ENCODE assay signal across 9 mouse cellular contexts in the genomic region with DNA sequence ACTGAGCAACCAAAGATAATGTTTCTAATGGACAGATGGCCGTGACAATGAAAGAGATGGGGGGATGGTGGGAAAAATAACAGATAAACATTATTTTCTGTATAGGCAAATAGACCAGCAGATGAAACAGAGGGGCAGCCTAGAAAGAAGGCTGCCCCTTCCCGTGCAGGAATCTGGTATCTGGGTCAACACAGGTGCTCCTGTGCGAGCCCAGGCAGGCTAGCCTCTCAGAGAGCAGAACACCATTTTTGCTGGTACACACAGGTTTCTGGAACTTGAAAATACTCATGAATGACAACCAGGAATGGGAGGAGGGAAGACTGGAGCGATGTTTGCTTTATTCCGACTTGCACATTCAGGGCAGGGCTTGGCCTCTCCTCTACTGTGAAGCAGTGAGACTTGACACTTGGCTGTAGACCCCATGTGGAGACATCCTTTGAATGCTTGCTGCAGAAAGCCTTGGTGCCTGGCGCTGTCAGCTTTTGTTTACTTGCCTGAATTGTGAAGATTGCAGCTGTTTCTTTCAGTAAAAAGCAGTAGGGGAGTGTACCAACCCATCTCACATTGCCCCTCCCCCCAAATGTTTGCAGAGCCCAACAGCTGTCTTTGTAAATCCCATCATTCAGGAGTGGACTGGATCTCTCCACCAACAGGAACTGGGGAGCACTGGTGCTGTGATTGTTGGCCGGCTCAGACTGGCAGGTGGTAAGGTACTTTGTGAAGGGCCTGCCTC.
DNase-seq lines count a peak whose midpoint lies in the region; ATAC-seq and TF ChIP-seq lines count a peak whose summit lies in the region.
"Had no signal": no experiment of that assay in that cellular context is flagged by ENCODE, and none has a peak within 500 bp of the region (broad histone marks: within the 10 kb centered on the region; RNA-seq: fewer than 3 reads in every experiment).

No protein-coding gene starts in this region.

- H3K9me3 ChIP-seq in kidney, embryonic 14.5 days (ENCODE audit: control insufficient read depth, low read length), result no peaks in the 10 kb centered on the region
- peaks cover 9% of the 10 kb centered on the region for H3K9me3 ChIP-seq in forebrain, embryonic 12.5 days
- peaks cover 12% of the 10 kb centered on the region; the same call in 1 of the 2 replicates for H3K9me3 ChIP-seq in limb, embryonic 12.5 days
- H3K9me3 ChIP-seq in neural tube, embryonic 15.5 days (replicated peaks), result no peaks in the 10 kb centered on the region; the same call in 1 of the 2 replicates

- no peak overlapping the region for H3K9ac ChIP-seq in kidney, embryonic 14.5 days (ENCODE audit: low read depth, low read length)
- H3K9ac ChIP-seq in forebrain, embryonic 12.5 days, result no peak overlapping the region
- H3K9ac ChIP-seq in limb, embryonic 12.5 days (replicated peaks), result no peak overlapping the region
- no peak overlapping the region for H3K9ac ChIP-seq in neural tube, embryonic 15.5 days (replicated peaks)
- H3K9ac ChIP-seq: heart, embryonic 15.5 days had no signal

- H3K27me3 ChIP-seq in kidney, embryonic 14.5 days (ENCODE audit: control insufficient read depth, insufficient read depth, low read length), result no peaks in the 10 kb centered on the region
- no peaks in the 10 kb centered on the region for H3K27me3 ChIP-seq in forebrain, embryonic 12.5 days
- no peaks in the 10 kb centered on the region for H3K27me3 ChIP-seq in limb, embryonic 12.5 days
- no peaks in the 10 kb centered on the region for H3K27me3 ChIP-seq in neural tube, embryonic 15.5 days (replicated peaks)
- H3K27me3 ChIP-seq: heart, embryonic 15.5 days had no signal

- DNase-seq in kidney, adult 8-10 months, result no peak
- peak; percentile 40 for DNase-seq in brain, embryonic 18.5 days (ENCODE audit: low read depth, low spot score)
- no peak for DNase-seq in left cerebral cortex, adult 2 months (ENCODE audit: extremely low spot score in 1 of 2, low spot score in 2 of 2)
- no peak for DNase-seq in spleen, adult 18-20 months

- no peak overlapping the region for H3K4me2 ChIP-seq in kidney, embryonic 14.5 days (replicated peaks; ENCODE audit: low read depth, low read length)
- no peak overlapping the region for H3K4me2 ChIP-seq in forebrain, embryonic 12.5 days
- no peak overlapping the region for H3K4me2 ChIP-seq in limb, embryonic 12.5 days
- no peak overlapping the region for H3K4me2 ChIP-seq in neural tube, embryonic 15.5 days
- H3K4me2 ChIP-seq: heart, embryonic 15.5 days had no signal

- 22% methylated on average over 7 of the region's 7 CpGs for WGBS in kidney, embryonic 14.5 days
- 8% methylated on average over 7 of the region's 7 CpGs for whole genome bisulfite sequencing in forebrain, embryonic 12.5 days
- WGBS in limb, embryonic 12.5 days, result 20% methylated on average over 7 of the region's 7 CpGs
- 15% methylated on average over 7 of the region's 7 CpGs for WGBS in neural tube, embryonic 15.5 days

- no peaks in the 10 kb centered on the region for H3K36me3 ChIP-seq in kidney, embryonic 14.5 days (ENCODE audit: control insufficient read depth, insufficient read depth, low read length)
- no peaks in the 10 kb centered on the region for H3K36me3 ChIP-seq in forebrain, embryonic 12.5 days (replicated peaks)
- H3K36me3 ChIP-seq in limb, embryonic 12.5 days, result no peaks in the 10 kb centered on the region; the same call in 1 of the 2 replicates
- no peaks in the 10 kb centered on the region for H3K36me3 ChIP-seq in neural tube, embryonic 15.5 days
- H3K36me3 ChIP-seq: heart, embryonic 15.5 days had no signal

- TF ChIP-seq CTCF in left cerebral cortex, adult 2 months (IDR thresholded peaks at IDR 0.05), result no peak

- no peak overlapping the region for H3K4me3 ChIP-seq in kidney, embryonic 14.5 days (ENCODE audit: low read length)
- H3K4me3 ChIP-seq in forebrain, embryonic 12.5 days (replicated peaks), result no peak overlapping the region
- no peak overlapping the region for H3K4me3 ChIP-seq in limb, embryonic 12.5 days (replicated peaks)
- H3K4me3 ChIP-seq in neural tube, embryonic 15.5 days (replicated peaks), result no peak overlapping the region
- H3K4me3 ChIP-seq in left cerebral cortex, adult 2 months, result no peak overlapping the region
- H3K4me3 ChIP-seq: heart, embryonic 15.5 days had no signal

- peaks cover 8% of the 10 kb centered on the region; the same call in 1 of the 2 replicates for H3K4me1 ChIP-seq in kidney, embryonic 14.5 days (ENCODE audit: control insufficient read depth, insufficient read depth, low read length)
- peaks cover 14% of the 10 kb centered on the region for H3K4me1 ChIP-seq in forebrain, embryonic 12.5 days
- peaks cover 11% of the 10 kb centered on the region for H3K4me1 ChIP-seq in limb, embryonic 12.5 days (replicated peaks)
- peaks cover 6% of the 10 kb centered on the region for H3K4me1 ChIP-seq in neural tube, embryonic 15.5 days
- H3K4me1 ChIP-seq: heart, embryonic 15.5 days had no signal

- intact Hi-C loops in left cerebral cortex, adult 2 months (cut with DNase I), result no loop called here

- peak; percentile 78 for ATAC-seq in kidney, embryonic 14.5 days (ENCODE audit: low FRiP score, low TSS enrichment)
- peak; percentile 91 for ATAC-seq in forebrain, embryonic 12.5 days (ENCODE audit: low FRiP score)
- ATAC-seq in limb, embryonic 12.5 days (ENCODE audit: insufficient number of reproducible peaks, insufficient read depth, low FRiP score, low TSS enrichment, low read depth), result peak; percentile 72
- peak; percentile 47; the same call in 1 of the 2 replicates for ATAC-seq in neural tube, embryonic 15.5 days (ENCODE audit: low FRiP score)

- H3K27ac ChIP-seq in kidney, embryonic 14.5 days (ENCODE audit: low read depth, low read length), result no peak overlapping the region
- peak overlapping the region; percentile 63 for H3K27ac ChIP-seq in forebrain, embryonic 12.5 days
- H3K27ac ChIP-seq in limb, embryonic 12.5 days, result 0 out of 2 replicates have a peak overlapping the region, but pooled peaks have one; percentile 8
- no peak overlapping the region for H3K27ac ChIP-seq in neural tube, embryonic 15.5 days (replicated peaks)
- no peak overlapping the region for H3K27ac ChIP-seq in left cerebral cortex, adult 2 months
- H3K27ac ChIP-seq: heart, embryonic 15.5 days had no signal

Comparison
In these comparisons a context has a peak if more than half of its experiments do, and no peak if none do; other contexts are left out.
1. H3K27ac ChIP-seq: peak in forebrain, embryonic 12.5 days (single experiment) and limb, embryonic 12.5 days (single experiment); none in kidney, embryonic 14.5 days (single experiment), neural tube, embryonic 15.5 days (single experiment) and left cerebral cortex, adult 2 months (single experiment).
2. Peak in every context shown above with its lines, with median percentiles within 50 percentile points of each other: ATAC-seq.